Mouse (Mus musculus) T-helper 2 cell (primary cell): ENCODE measurements around the gene Nrcam.

ENCODE experiments used
- in situ Hi-C: fragments of 300-600 bp; cut with MboI, MseI; formaldehyde crosslinking; loops from one replicate; pipeline ENCODE4 v1.15.1; 2025; ENCODE audit warnings: high pct_unique_total_duplicates

The Nrcam gene

DNA sequence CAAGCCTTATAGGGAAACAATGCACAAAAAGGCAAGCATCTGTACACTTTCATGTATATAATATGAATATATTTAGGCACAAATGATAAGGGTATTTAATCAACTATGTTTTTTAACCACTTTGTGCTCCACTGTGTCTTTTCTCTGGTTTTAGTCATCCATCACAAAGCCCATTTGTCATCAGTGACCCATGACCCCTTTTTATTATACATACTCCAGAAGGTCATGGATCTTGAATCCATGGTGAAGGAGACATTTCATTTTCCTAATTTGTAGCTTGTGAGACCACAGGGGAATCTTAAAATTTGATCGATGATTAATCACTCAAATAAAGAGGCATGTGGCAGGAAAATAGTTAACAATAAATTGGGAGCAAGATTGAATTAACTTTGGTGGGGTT is 29.2 kb downstream of the Nrcam start:
- in situ Hi-C loops = no loop called here

DNA sequence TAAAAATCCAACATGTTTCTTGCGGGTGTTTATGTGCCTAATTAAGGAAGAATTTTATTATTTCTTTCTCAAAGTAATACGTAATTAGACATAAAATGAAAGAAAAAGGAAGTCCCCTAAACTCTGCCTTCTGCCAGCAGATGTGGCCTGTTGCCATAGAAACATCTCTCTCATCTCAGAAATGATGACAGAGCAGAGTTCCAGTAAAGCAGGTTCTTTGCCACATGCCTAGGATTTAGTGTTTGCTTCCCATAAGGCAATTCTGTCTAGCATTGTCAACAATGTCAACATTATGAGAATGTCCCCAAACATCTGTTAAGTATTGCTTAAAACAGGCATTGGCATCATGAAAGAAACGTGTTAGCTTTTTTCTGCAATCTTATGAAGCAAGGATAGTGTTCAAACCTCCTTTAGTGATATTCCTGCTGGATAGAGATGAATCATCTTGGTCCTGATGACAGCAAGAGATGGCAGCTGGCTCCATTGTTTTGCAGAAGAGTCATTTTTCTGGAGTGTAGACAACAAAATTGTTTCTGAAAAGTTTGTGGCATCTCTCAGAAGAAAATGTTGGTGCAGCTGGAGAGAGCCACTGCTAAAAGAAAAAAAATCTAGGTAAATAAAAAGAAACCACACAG is 42.5 kb downstream of the Nrcam start:
- in situ Hi-C loops = no loop called here

DNA sequence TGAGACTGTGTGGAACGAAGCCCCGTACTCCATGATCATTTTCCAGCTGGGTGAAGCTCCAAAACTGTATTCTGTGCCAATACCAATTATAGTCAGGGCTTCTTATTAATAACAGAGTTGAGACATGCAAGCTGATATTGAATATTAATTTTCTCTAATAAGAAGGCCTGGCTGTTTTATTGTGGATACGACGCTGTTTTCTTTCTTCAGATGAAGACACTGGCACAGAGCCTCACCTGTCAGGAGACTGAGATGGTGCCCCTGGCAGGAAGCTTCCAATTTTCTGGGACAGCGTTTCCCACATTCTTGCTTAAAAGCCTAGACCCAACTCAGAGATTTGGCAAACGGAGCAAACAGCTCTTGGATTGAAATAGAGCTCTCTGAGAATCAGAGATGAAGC is 47.3 kb downstream of the Nrcam start:
- in situ Hi-C loops = no loop called here

DNA sequence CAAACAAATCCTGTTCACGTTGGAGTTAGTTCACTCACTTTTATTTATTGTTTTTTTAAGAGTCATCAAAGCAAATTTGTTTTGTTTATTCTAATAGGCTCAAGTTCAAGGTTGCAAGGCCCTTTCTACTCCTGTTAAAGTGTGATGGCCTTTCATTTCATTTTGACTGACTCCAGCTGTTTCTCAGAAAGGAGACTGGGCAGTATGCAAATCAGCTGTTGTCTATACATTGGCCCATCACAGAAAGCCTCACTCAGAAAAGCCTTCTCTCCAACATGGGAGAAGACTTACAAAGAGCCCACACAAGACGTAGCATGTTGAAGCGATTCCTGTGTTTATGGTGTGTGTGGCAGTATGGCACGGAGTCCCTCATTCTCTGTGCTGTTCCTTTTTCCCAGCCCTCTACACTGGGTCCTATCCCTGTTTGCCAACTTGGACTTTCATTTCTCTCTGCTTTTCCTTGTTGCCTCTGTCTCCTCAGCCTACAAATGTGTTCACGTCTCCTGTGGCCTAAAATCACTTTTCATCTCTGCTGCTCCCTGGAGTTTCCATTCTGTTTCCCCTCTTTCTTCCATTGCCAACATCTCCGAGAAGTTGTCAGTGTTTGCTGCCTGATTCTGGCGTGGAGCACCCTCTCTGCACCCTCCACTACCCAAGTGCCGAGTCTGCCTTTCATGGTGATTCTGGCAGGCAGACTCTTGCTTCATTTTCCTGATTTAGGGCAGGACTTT is 49.9 kb downstream of the Nrcam start:
- in situ Hi-C loops = no loop called here

DNA sequence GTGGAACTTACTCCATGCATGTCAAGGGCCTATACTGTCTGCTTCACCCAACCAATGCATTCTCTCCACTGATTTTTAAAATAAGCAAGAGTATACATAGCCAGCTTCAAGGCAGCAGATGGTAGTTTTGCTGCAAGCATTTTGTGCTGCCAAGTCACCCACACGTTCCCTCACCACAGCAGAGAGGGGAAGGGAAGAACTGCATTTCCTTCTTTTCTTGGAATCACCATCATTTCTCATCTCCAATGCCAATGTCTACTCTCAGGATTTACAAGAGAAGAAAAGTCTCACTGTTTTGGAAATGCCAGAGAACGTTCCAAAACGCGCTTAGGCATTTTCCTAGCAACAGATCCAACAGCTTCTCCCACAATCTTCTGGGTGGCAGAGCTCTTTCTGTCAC is 52.1 kb downstream of the Nrcam start:
- in situ Hi-C loops = no loop called here

DNA sequence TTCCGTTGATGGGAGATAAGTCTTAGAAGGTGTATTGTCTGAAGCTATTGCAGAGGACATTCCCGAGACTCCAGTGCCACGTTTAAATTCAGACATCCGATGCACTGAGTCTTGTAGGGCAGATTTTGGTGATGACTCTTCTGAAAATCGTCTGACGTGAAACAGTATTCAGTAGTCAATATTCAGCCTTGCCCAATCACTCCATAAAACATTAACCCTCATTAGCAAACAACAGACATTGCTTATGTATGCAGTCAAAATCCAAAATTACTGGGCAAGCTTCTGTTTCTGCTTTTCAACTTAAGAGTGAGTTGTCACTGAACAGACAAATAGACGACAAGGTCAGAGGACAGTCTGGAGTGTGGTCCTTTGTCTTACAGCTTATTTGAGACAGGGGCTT is 57.7 kb downstream of the Nrcam start:
- in situ Hi-C loops = no loop called here

DNA sequence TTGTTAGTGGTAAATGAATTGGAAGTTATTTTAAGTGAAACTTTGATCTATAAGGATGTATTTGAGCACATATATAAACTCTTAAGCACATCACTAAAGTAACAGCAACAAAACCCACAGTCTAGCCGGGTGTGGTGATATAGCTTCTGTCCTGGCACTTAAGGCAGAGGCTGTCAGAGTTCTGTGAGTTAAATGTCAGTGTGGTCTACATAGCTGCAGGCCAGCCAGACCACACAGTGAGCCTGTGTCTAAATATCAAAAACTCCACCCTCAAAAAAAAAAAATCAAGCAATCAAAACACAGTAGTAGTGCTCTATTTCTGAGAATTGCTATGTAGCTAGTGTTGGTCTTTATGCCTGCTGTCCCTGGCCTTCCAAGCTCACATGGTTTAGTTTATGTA is 59.5 kb downstream of the Nrcam start:
- in situ Hi-C loops = no loop called here

DNA sequence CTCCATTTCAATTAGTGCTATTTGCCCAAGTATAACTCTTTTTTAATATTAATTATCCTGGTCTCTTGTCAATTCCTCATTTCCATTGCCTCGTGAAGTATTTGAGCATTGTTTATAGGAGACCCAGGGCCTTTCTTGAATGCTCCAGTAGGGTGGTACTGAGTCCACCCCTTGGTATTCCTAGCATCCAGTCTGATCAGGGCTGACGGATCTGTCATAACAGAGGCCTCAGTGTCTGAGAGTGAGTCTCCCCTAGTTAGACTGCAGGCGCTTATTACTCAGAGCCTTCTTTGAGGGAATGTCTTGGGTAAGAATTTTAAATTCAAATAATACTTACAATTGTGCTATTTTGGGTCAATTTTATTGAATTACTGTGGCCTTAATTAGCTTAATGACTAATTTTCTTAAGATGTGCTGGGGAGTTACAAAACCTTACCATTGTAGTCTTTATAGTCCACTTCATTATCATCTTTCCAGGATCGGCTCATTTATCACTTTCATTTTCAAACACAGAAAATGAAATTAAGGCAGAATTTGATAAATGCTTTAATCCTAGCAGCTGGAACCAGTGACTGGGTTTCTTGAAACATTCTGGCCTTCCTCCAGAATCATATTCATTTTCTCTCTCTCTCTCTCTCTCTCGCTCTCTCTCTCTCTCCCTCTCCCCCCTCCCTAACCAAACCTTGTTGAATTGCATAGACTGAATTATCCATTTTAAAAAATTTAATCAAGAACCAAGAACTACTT is 61.9 kb downstream of the Nrcam start:
- in situ Hi-C loops = no loop called here

DNA sequence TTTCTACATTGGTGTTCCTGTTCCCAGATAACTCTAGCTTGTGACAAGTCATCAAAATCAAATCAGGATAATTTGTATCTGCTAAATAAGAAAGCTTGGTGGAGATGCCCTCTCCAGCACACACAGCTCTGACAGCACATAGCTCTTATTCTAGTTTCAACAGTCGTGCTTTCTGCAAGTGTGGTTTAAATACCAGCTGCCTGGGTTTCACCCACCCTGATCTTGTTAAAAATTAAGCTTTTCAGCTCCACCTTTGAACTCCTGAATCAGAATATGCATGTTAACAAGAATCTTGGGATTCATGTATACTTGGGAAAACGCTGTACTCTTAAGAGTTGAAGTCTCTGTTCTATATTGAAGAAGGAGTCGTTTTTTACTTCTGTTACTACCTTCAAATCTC is 66.2 kb downstream of the Nrcam start:
- in situ Hi-C loops = no loop called here

DNA sequence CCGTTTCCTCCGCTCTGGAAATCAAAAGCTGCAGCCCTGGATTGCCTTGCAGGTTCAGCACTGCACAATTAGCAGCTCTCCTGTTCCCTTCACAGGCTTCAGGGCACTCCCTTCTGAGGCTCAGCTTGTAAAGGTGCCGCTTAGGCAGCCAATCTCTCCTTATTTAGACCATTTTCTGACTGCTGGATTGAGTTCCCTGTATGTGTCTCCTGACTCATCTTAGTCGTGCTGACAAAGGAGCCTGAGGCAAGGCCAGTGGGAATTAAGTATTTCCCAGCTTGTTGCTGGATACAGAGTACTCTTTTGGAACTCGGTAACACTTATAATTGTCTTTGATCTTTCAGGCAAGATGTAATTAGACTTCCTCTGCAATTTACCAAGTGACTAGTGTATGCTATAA is 69.1 kb downstream of the Nrcam start:
- in situ Hi-C loops = no loop called here

DNA sequence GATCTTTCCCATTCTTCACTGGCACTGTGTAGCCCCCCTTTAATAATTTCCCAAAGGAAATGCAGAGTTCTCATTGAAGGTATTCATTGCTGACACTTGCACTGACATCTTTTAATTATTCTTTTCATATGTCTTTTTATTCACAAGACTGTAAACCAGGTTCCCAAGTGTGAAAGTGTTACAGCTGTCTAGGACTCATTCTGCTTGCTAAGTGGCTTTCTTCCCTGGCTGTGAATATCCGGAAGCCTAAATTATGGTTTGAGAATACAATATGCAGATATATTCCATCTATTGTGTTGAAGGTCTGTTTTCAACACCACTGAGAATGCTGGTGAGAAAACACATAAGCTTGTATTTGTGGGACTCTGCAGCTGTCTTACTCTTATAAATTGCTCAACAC is 73.4 kb downstream of the Nrcam start:
- in situ Hi-C loops = no loop called here

DNA sequence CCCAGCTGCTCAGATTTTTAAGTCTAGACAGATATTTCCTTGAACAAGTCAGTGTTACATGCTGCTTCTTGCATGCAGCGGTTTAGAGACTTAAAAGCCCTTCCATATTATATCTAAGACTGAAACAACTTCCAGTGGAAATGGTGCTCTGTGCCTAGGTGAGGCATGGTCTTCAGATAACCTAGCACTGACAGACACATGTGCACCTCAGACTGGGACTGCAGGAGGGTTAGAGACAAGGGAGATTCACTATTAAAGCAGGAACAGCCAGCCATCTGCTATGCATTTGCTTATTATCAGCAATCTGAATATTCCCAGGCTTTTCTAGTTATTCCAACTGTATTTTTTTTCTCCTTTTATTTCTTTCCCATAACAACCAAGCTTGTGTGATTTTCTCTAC is 74.6 kb downstream of the Nrcam start:
- in situ Hi-C loops = no loop called here

DNA sequence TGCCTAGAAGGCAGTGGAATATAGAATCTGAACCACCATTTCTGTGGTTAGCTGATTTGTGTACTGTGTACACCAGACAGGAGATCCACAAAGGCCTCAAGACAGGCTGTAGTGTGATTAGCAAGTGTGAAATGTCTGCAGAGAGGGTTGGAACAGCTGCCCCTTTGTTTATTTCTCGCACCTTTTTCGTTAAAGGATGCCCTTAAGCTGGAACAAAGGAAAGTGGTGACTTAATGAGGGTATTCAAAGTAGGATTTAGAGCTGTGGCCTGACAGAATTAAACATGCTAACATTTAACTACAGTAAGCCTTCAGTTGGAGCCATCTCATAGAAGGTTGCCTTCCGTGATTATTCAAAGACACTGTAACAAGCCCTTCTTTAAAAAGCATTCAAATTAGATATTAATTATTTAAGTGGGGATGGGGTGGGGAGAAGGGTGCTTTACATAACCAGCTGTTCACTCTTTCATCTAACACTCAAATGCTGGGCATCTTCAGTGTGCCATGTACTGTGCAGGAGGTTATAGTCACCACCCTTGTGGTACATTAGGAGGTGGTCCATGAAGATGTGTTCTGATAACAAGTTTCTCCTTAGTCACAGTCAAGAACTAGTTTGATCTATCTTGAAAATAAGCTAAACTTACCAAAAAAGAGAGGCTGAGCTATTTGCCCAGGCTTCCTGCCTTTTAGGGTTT is 75.2 kb downstream of the Nrcam start:
- in situ Hi-C loops = no loop called here

DNA sequence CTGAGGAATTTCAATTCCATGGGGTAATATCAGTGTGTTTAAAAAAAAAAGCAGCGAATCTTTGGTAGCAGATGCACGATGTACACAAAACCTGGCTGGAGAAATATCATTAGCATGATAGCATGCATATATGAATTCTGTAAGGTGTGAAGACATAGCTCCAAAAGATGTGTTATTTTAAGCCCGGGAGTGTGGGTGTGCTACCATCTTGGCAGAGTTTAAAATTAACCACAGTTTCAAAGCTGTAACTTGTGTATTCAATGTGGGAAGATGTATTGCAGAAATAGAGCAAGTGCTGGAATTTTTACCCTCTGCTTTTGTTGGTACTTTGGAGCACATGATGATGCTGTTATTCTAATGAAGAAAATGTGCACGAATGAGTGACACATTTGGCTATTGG is 81.1 kb downstream of the Nrcam start:
- in situ Hi-C loops = no loop called here

DNA sequence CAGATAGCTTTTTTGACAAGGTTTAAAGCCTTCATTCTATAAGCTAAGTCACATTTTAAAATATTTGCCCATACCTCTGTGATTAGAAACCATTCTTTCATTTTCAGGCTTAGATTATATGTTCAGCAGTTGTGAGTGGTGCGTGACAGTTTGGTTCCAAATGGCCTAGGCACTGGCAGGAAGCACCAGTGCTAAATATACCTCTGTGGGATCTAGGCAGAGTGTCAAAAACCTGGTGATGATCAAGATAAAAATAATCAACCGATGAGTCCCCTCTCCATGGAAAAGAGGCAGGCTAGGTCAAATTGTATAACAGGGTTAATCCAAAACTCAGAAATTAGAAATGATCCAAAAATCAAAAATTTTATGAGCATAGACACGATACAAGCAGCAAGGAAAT is 82.3 kb downstream of the Nrcam start:
- in situ Hi-C loops = no loop called here

DNA sequence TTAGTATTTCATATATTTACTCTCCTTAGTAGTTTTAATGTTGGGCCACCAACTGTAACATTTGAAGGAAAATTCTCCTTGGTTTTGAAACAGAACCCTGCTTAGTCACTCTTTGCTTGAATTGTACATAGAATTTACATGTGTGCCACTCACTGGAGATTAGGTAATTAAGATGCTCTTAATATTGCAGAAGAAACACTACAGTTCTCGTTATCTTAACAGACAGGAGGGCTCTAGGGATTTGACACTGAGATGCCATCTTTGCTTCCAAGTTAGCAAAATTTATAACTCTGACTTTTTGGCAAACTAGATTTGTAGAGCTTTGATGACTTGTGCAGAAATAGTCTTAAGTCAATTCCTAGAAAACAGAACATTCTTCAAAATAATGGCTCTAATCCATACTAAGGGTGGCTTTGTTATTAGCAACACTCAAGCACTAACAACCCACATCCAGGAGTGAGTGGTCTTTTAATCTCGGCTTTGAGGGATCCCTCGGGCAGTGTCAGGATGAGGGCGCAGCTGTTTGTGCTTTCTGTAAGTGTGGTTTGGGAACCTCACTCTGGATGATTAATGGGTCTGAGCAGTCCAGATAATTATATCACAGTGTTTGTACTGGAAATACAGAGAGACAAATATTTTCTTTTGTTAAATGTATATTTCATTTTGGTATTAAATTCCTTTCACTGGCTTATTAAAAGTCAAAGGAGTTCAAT is 93.6 kb downstream of the Nrcam start:
- in situ Hi-C loops = no loop called here

DNA sequence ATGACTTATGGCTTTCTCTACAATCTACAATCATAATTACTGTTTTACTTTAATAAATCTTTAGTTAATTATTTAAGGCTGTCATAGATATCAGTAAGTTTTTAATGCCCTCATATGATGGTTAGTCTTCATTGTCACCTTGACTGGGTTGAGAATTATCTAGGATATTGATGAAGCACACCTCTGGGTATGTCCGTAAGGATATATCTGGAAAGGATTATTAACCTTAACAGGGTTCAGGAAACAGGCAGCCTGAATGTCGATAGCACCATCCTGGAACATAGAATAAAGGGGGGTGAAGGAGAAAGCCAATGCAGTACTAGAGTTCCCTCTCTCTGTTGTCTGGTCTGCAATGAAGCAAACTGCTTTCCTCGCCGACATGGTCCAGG is 94.2 kb downstream of the Nrcam start:
- in situ Hi-C loops = no loop called here

DNA sequence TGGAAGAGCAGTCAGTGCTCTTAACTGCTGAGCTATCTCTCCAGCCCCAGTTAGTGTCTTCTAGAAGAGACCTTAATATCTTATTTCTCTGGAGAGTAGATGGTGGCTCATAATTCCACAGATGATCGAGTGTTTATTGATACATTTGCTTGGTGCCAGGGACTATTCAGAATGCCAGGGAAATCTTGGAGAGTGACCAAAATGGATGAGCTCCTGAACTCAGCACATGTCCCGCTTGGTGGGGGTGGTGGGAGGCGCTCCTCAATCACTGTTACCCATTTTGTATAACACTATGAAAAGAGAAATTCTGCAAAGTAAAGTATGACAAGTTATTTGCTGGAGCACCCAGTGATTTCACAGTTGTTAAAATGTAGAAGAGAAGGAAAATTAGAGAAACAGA is 95.3 kb downstream of the Nrcam start:
- in situ Hi-C loops = no loop called here

DNA sequence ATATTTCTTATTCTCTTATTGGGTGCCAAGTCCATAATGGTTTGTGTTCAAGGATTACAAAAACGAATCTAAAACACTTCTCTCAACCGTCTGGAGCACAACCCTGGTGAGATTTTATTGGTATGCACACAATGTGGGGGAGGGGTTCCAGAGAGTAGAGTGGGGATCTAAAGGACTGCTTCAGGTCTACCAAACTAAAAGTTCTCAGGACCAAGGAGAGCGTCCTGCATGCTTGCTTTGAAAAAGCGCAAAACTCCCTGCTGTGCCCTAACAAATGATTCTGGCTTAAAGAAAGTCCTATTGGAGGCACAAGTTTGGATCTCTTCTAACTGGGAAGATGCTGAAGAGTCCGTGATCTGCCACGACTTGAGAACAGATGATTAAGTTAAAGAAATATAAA is 96.4 kb downstream of the Nrcam start:
- in situ Hi-C loops = no loop called here

DNA sequence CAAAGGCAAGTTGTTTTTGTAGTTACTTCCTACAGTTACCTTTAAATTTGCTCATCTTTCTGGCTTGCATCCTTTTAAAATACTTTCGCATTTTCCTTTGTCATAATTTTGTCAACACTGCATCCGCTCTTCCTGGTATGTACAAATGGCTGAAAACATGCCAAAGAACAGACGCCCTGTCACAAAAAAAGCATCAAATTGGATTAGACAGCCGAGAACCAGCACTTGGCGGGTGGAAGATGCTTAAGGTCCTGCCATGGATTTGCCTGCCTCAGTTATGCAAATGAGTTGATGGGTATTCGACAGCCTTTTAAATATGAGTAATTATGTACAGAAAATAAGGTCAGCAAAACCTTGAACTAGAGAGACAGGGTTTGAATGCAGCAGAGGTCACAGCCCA is 101.7 kb downstream of the Nrcam start:
- in situ Hi-C loops = no loop called here

DNA sequence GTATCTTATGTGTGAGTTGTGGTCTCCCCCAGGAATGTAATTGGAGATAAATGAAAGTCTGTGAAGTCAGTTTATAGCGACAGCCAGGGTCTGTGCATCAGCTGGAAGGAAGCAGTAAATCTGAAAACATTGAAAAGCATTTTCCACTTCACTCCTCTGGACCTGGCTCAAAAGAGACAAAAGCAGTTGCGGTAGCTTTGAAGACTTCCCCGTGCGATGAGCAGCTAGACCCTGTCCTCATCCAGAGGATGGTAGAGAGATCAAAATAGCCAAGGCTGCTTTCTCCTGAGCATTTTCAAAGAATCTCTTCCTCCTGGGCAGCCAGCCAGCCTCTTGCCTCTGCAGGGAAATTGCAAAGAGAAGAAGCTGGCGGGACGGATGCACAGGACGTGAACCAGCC is 102.3 kb downstream of the Nrcam start:
- in situ Hi-C loops = no loop called here

DNA sequence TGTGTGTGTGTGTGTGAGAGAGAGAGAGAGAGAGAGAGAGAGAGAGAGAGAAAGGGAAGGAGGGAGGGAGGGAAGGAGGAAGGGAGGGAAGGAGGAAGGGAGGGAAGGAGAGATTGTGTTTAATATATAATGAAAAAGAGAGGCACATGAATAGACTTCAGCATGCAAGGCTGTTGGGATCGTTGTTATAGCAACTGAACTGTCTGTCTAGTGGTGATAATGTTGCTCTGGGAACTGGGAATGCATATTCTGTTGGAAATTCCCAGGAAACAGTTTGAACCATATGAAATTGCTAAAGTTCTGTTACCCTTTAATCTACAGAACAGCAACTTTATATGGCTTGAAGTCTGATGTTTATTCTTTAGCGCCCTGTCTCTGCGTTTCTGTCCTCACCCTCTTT is 104.0 kb downstream of the Nrcam start:
- in situ Hi-C loops = no loop called here
